Mouse (Mus musculus) myocyte (in vitro differentiated cells): ENCODE measurements around the gene Phf13. TPM values are rescaled to one million over a fixed set of nuclear protein-coding genes. Genes with fewer than 3 reads are reported as not detected.

Experiments
- H3K27me3 ChIP-seq: one replicate; pipeline ENCODE4 v1.6.1; 2011; ENCODE audit not compliant: control insufficient read depth, insufficient read depth, insufficient read length
- H3K36me3 ChIP-seq: one replicate; pipeline ENCODE4 v1.6.1; 2011; ENCODE audit not compliant: control insufficient read depth, insufficient read depth
- H3K4me2 ChIP-seq: one replicate; pipeline ENCODE4 v1.6.1; 2011; ENCODE audit warnings: low read depth, control low read depth
- H3K4me3 ChIP-seq: one replicate; pipeline ENCODE4 v1.5.1; 2011; ENCODE audit warnings: mild to moderate bottlenecking, control low read depth, moderate library complexity
- H3K79me2 ChIP-seq: one replicate; pipeline ENCODE4 v1.6.1; 2011; ENCODE audit not compliant: control insufficient read depth, insufficient read depth
- H3ac ChIP-seq: one replicate; pipeline ENCODE4 v1.6.1; 2011; ENCODE audit not compliant: control insufficient read depth, insufficient read length
- CEBPB ChIP-seq: IDR thresholded peaks from 2 replicates; pipeline ENCODE4 v1.6.1; 2011; ENCODE audit warnings: mild to moderate bottlenecking, moderate library complexity; ENCODE audit not compliant: poor library complexity, insufficient read depth, severe bottlenecking
- E2F4 ChIP-seq: IDR thresholded peaks from one replicate; pipeline ENCODE4 v1.6.1; 2011; ENCODE audit warnings: mild to moderate bottlenecking, control low read depth, moderate library complexity; ENCODE audit not compliant: insufficient read depth
- MAX ChIP-seq: IDR thresholded peaks from one replicate; pipeline ENCODE4 v1.6.1; 2011; ENCODE audit warnings: low read depth, mild to moderate bottlenecking, control low read depth
- MYOD1 ChIP-seq, 3 experiments: IDR thresholded peaks; one replicate each; pipeline ENCODE4 v1.6.1; 2011; ENCODE audit warnings: control low read depth in 2 of 3, low read depth in 2 of 3, mild to moderate bottlenecking in 2 of 3, moderate library complexity in 1 of 3; ENCODE audit not compliant: insufficient read length in 2 of 3, control insufficient read depth in 1 of 3
- MYOG ChIP-seq, 3 experiments: IDR thresholded peaks; one replicate each; pipeline ENCODE4 v1.6.1; 2011; ENCODE audit warnings: control low read depth in 2 of 3, low read depth in 2 of 3, mild to moderate bottlenecking in 2 of 3; ENCODE audit not compliant: insufficient read length in 2 of 3, control insufficient read depth in 1 of 3, insufficient read depth in 1 of 3
- POLR2A ChIP-seq: IDR thresholded peaks from one replicate; pipeline ENCODE4 v1.6.1; 2011; ENCODE audit warnings: low read depth, mild to moderate bottlenecking, control low read depth, moderate library complexity; ENCODE audit not compliant: insufficient read length
- POLR2AphosphoS2 ChIP-seq: IDR thresholded peaks from one replicate; pipeline ENCODE4 v1.6.1; 2011; ENCODE audit warnings: low read depth, control low read depth; ENCODE audit not compliant: insufficient read length
- REST ChIP-seq: IDR thresholded peaks from one replicate; pipeline ENCODE4 v1.6.1; 2011; ENCODE audit warnings: mild to moderate bottlenecking, control low read depth, moderate library complexity; ENCODE audit not compliant: insufficient read depth, insufficient read length
- SRF ChIP-seq: IDR thresholded peaks from one replicate; pipeline ENCODE4 v1.6.1; 2011; ENCODE audit warnings: low read depth; ENCODE audit not compliant: control insufficient read depth, insufficient read length
- TCF12 ChIP-seq: IDR thresholded peaks from one replicate; pipeline ENCODE4 v1.6.1; 2011; ENCODE audit warnings: mild to moderate bottlenecking, control low read depth; ENCODE audit not compliant: poor library complexity, insufficient read depth, severe bottlenecking
- TCF3 ChIP-seq: IDR thresholded peaks from one replicate; pipeline ENCODE4 v1.6.1; 2011; ENCODE audit warnings: low read depth, control low read depth; ENCODE audit not compliant: insufficient read length
- USF1 ChIP-seq: IDR thresholded peaks from one replicate; pipeline ENCODE4 v1.6.1; 2011; ENCODE audit warnings: low read depth, mild to moderate bottlenecking, control low read depth, moderate library complexity
- polyA plus RNA-seq: library from polyadenylated mRNA; unstranded; fragments of >200 nt; fragmentation: generic; extraction: Trizol; gene quantifications from one replicate; pipeline ENCODE4 v1.2.1, GENCODE M21; 2012; ENCODE audit warnings: missing spikeins

The Phf13 gene
- polyA plus RNA-seq, 1 experiment, result 13.5 TPM

GRCm38 (mm10) chr4:151996951-151997222, 829 bp upstream of the Phf13 start:
- H3K79me2 ChIP-seq, result peaks cover 27% of the 10 kb centered on the region
- peak overlapping the region; percentile 98 for H3K4me2 ChIP-seq
- H3K27me3 ChIP-seq, result no peaks in the 10 kb centered on the region
- H3K36me3 ChIP-seq, result peaks cover 3% of the 10 kb centered on the region
- peak overlapping the region; percentile 50 for H3K4me3 ChIP-seq
- peak overlapping the region; percentile 99 for H3ac ChIP-seq
- TF ChIP-seq REST (no peak), MYOD1 (IDR thresholded peaks at IDR 0.05; ENCODE audit: control insufficient read depth in 1 of 3, insufficient read length in 2 of 3, low read depth in 2 of 3) (no peak), SRF (no peak), MAX (no peak), USF1 (no peak), MYOG (IDR thresholded peaks at IDR 0.05; ENCODE audit: control insufficient read depth in 1 of 3, insufficient read depth in 1 of 3, insufficient read length in 2 of 3, low read depth in 2 of 3) (no peak), TCF12 (no peak), TCF3 (no peak), POLR2A (no peak), POLR2AphosphoS2 (no peak), E2F4 (no peak), CEBPB (no peak)

DNA sequence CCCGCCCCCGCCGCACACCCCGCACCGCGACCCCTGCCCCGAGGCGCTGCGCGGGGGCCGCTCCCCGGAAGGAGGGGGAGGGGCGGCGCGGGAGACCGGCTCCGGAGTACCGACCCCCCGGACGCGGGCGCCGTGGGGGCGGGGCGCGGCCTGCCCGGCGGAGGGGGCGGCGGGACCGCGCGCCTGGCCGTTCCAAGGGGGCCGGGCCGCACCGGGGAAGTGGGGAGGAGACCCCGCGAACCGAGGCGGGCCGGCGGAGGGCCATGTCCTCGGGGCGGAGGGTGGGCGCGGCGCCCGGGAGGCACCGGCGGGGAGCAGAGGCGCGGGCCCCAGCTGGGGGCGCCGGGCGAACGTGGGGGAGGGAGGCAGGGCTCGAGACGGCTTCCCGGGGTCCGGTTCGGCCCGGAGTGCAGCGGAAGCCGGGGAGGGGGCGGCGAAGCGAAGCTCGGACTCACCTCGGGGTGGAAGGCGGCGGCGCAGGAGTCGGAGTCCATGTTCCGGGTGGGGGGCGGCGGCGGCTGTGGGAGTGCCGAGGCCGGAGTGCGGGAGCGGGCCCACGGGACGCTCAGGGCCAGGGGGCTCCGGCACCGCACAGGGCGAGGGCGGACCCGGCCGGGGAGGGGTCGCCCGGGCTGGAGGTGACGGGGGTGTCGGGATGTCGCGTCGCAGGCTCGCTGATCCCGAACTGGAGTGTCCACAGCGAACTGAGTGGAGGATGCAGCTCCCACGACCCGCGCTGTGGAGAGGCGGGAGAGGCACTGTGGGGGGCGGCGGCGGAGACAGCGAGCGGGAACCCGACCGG, 486 bp downstream of the Phf13 start:
- H3K4me2 ChIP-seq, result no peak overlapping the region
- peak overlapping the region; percentile 50 for H3K4me3 ChIP-seq
- H3K27me3 ChIP-seq, result no peaks in the 10 kb centered on the region
- no peak for TF ChIP-seq E2F4
- TF ChIP-seq POLR2AphosphoS2, result peak; percentile 52
- peak in 1 of 3 experiments; percentile 27 for TF ChIP-seq MYOG (IDR thresholded peaks at IDR 0.05; ENCODE audit: control insufficient read depth in 1 of 3, insufficient read depth in 1 of 3, insufficient read length in 2 of 3, low read depth in 2 of 3)
- peak in 1 of 3 experiments; percentile 19 for TF ChIP-seq MYOD1 (IDR thresholded peaks at IDR 0.05; ENCODE audit: control insufficient read depth in 1 of 3, insufficient read length in 2 of 3, low read depth in 2 of 3)
- no peak for TF ChIP-seq USF1
- no peak for TF ChIP-seq CEBPB
- peak; percentile 75 for TF ChIP-seq POLR2A
- TF ChIP-seq TCF3, result peak; percentile 16
- no peak for TF ChIP-seq REST
- H3ac ChIP-seq, result peak overlapping the region; percentile 99
- peaks cover 5% of the 10 kb centered on the region for H3K36me3 ChIP-seq
- peaks cover 27% of the 10 kb centered on the region for H3K79me2 ChIP-seq

DNA sequence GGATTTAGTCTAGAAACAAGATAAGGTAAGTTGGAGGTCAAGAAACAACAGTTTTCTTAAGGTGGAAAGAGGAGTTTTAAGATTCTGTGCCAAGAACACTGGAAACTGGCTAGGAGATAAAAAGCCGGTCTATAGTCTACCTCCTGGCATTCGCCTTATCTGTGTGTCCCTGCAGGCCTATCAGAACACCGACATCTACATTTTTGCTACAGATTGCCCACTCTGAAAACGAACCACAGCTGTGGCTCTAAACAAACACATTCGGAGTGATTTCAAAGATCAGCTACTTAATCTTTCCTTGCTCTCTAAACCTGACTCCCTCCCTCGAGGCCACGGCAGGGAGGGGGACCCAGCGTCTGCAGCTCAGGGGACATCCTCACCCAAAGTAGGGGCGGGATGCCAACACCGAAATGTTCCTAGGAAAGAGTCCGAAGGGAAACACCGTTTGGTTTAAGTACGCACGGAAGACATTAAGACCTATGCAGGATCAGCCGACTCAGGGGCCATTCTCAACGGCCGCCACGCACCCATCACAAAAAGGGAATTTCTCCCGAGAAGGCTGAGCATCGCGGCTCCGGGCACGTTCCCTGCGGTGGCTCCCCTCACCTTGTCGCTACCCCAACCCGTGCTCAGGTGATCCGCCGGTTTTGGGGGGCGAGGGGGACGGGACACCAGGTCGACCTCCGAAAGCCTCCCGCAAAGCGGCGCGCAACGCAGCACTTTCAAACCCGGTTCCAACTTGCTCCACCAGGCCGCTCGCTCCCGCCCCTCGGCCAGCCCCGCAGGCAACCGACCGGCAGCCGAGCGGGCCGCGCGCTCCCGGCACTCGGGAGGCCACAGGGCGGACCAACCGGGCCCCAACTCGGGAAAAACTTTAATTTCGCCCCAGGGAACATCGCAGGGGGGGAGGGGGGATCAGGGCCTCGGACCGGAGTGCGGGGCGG, 1.6 kb downstream of the Phf13 start:
- peaks cover 5% of the 10 kb centered on the region for H3K36me3 ChIP-seq
- peak overlapping the region; percentile 99 for H3ac ChIP-seq
- TF ChIP-seq REST (no peak), MYOG (IDR thresholded peaks at IDR 0.05; ENCODE audit: control insufficient read depth in 1 of 3, insufficient read depth in 1 of 3, insufficient read length in 2 of 3, low read depth in 2 of 3) (no peak), TCF3 (no peak), POLR2A (no peak), MAX (no peak), POLR2AphosphoS2 (no peak), CEBPB (no peak)
- peaks cover 27% of the 10 kb centered on the region for H3K79me2 ChIP-seq
- no peaks in the 10 kb centered on the region for H3K27me3 ChIP-seq
- H3K4me3 ChIP-seq, result peak overlapping the region; percentile 50
- H3K4me2 ChIP-seq, result peak overlapping the region; percentile 78

DNA sequence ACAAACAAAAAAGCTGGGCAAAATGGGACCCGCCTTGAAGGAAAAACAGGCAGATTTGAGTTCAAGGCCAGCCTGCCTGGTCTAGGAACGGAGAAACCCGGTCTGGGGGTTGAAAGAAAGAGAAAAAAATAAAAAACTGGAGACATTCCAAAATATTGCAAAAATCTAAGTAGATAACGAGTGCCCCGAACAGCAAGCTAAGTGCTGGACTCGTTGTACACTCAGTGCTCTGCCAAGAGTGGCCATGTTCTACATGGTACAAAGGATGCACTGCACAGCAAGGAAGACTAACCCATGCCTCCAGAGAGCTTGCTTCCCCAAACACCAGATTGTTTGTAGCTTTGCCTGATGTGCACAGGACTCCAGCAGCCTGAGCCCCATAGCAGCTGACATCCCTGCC, 3.0 kb downstream of the Phf13 start:
- peaks cover 5% of the 10 kb centered on the region for H3K36me3 ChIP-seq
- H3K27me3 ChIP-seq, result no peaks in the 10 kb centered on the region
- TF ChIP-seq POLR2A (no peak), POLR2AphosphoS2 (no peak), MYOG (IDR thresholded peaks at IDR 0.05; ENCODE audit: control insufficient read depth in 1 of 3, insufficient read depth in 1 of 3, insufficient read length in 2 of 3, low read depth in 2 of 3) (no peak), REST (no peak), MAX (no peak), SRF (no peak), USF1 (no peak), E2F4 (no peak), CEBPB (no peak), TCF3 (no peak), MYOD1 (IDR thresholded peaks at IDR 0.05; ENCODE audit: control insufficient read depth in 1 of 3, insufficient read length in 2 of 3, low read depth in 2 of 3) (no peak), TCF12 (no peak)
- H3K79me2 ChIP-seq, result peaks cover 32% of the 10 kb centered on the region
- H3ac ChIP-seq, result no peak overlapping the region
- no peak overlapping the region for H3K4me3 ChIP-seq
- H3K4me2 ChIP-seq, result no peak overlapping the region
